Mouse (Mus musculus) CD4-positive helper T cell, adult 2 months (primary cell): ENCODE results near the gene Vgll1.
A peak's percentile ranks its signal among the peaks of the same experiment; 100 is the strongest.

Experiments
- DNase-seq: peaks from one replicate; pipeline ENCODE4 v3.0.0-alpha.2; 2012; ENCODE audit warnings: low read depth, missing footprints, low spot score

The Vgll1 gene

GRCm38 (mm10) chrX:57087806-57088205, at the start of gene Vgll1:
Gene Vgll1, plus strand, starts transcription at chrX:57088106.
- DNase-seq, result no peak

GRCm38 (mm10) chrX:57042774-57043173, 45.1 kb upstream of the Vgll1 start, which contains the start of gene Brs3:
Gene Brs3, plus strand, starts transcription at chrX:57043074.
- DNase-seq, result no peak

DNA sequence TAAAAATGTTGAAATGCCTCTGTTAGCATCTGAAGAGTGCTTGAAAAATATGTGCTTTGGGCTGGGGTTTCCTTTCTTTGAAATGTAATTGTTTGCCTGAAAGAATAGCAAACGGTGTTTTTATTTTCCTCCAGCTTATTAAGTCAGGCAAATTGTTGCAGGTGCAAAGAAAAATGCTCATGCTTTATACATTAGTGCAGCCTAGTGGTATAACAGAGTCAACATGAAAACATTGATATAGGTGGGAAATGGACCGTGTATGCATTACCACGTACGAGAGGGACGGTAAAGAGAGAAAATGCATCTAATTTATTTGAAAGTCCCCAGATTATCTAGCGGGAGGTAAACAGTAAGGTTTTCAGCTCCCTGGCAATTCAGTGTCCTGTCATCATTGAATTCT, 44.0 kb upstream of the Vgll1 start:
- no peak for DNase-seq

DNA sequence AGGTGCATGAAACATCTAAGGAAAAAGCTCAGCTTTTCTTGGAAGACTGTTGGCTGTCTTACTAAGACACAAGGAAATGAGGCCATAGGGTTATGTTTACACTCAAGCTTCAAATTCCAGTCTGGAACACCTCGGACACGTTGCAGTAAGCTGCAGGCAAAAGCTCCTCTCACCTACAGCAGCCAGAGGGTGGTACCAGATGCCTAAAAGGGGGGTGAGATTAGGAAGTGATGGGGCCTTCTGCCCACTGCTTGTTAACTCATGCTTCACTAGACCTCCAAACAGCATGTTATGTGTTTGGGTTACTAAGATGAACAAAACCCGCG, 35.1 kb upstream of the Vgll1 start:
- no peak for DNase-seq

DNA sequence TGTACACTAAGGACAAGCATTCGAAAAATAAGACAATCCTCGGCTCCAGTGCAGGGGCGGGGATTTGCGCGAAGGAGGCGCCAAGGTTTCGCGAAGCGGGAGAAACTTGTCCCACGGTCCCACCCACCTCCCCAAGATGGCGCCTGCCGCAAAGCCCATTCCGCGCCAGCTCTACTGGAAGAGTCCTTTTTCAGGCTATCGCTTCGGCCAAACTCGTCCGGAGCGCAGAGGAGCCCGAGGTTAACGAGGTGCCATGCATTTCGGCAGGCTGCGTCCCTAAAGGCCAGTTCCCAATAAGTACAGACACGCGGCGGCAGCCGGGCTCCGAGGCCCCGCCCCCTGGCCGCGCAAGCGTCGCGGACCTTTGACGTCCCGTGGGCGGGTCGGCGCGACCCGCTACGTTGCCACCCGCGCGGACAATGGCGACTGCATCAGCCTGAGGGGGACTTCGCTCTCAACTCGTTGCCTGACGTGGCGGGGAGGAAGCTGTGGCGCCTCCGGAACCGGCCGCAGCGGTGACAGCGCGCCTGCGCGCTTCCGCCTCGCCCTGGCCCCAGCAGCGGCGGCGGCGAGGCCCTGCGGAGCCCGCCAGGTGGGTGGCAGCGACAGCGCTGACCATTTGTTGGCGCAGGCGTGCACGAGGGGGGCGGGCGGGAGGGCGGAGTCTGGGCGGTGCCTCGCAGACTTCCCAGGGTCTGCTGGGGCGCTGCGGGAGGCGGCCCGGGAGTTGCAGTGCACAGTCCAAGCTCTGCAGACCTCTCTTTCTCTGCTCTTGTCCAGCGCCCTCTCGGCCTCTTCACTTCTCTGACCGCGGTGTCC, 34.5 kb upstream of the Vgll1 start, which contains the start of gene Htatsf1:
Htatsf1 (plus strand) TSS at position 410 of the 819 bp plus-strand sequence.
- DNase-seq, result peak; percentile 90

- DNase-seq, result no peak
Measured at GRCm38 (mm10) chrX:57053993-57054385, 33.9 kb upstream of the Vgll1 start.

DNA sequence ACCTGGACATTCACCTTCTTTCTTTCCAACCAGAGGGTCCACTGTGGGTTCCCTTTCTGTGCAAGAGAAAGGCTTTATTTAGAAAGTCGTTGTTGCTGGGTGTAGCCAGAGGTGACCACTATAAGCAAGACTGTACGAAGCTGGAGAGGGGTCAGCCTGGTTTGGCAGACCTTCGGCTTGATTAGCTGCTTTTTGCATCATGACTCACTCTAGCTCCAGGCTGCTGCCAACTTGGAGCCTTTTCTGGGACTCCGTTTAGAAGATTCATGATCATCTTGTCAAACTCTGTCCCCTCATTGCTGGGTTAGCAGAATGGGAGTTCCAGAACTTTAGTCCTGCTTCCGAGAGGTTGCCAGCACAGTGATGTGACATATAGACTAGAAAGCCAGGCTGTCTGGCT, 6.4 kb upstream of the Vgll1 start:
- DNase-seq, result no peak

GRCm38 (mm10) chrX:57103415-57103814, 15.5 kb downstream of the Vgll1 start:
- DNase-seq, result no peak

GRCm38 (mm10) chrX:57106956-57107355, 19.1 kb downstream of the Vgll1 start:
- no peak for DNase-seq

- DNase-seq, result no peak
Measured at GRCm38 (mm10) chrX:57118143-57118542, 30.2 kb downstream of the Vgll1 start.

GRCm38 (mm10) chrX:57120768-57121167, 32.9 kb downstream of the Vgll1 start:
- DNase-seq, result no peak

GRCm38 (mm10) chrX:57130633-57131032, 42.7 kb downstream of the Vgll1 start:
- no peak for DNase-seq

- DNase-seq, result no peak
Measured at GRCm38 (mm10) chrX:57137627-57138026, 49.7 kb downstream of the Vgll1 start.

- DNase-seq, result no peak
Measured at GRCm38 (mm10) chrX:57153520-57153919, 65.6 kb downstream of the Vgll1 start.
